Mouse (Mus musculus): ENCODE results near the gene Amhr2.

DNA sequence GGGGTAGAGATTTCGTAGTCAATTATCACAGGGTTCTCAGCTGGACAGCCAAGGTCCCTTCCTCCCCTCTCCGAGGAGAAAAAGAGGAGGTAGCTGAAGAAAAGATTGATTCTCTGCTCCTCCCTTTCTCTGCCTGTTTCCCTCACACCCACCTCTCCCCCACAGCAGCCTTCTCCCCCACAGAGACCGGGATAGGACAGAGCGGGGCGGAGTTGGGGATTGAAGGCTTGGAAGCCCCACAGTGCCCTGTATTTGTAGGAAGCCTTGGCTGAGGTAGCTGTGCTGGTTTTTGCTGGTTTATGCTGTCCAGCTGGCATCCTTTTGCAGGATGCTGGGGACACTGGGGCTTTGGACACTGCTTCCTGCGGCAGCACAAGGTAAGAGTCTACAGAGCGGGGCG lies at the start of gene Amhr2:
- TF ChIP-seq CTCF (IDR thresholded peaks at IDR 0.05; ENCODE audit: low read depth, low read length) (no peak), POLR2A (IDR thresholded peaks at IDR 0.05; ENCODE audit: borderline replicate concordance, low read depth, low read length) (no peak)
